Mouse (Mus musculus) olfactory bulb, adult 2 months (tissue): ENCODE measurements around the gene Traf2.

ENCODE experiments used
- CTCF ChIP-seq: fragments of 200-500 bp; IDR thresholded peaks from 2 replicates; pipeline ENCODE4 v1.5.1; 2012; ENCODE audit warnings: low read depth, mild to moderate bottlenecking, low read length, moderate library complexity; ENCODE audit not compliant: insufficient read depth
- POLR2A ChIP-seq: fragments of 200-500 bp; IDR thresholded peaks from 2 replicates; pipeline ENCODE4 v1.6.1; 2012; ENCODE audit warnings: mild to moderate bottlenecking, low read depth, low read length, moderate library complexity; ENCODE audit not compliant: insufficient read depth

DNA sequence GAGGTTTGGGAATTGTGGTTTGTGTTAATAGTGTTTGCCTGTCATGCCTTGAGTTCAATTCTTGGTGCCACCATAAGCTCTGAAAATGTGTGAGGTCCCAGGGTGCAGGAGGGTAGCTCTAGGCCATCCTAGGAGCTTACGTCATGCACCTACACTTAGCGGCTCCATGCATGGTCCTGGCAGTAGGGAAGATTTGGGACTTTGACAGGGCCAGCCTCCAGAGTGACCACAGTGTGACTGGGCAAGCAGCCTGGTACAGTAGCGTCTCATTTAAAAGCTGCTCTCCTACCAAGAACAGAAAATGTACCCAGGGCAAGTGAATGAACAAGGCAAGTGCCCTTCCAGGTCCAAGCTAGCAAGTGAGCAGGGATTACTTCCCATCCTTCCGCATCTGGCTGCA, 40.9 kb downstream of the Traf2 start:
- TF ChIP-seq CTCF (no peak), POLR2A (no peak)
